Mouse (Mus musculus) embryonic facial prominence, embryonic 10.5 days (tissue): ENCODE results near the gene Kcnma1. TPM values are rescaled to one million over a fixed set of nuclear protein-coding genes. Genes with fewer than 3 reads are reported as not detected.
A peak's percentile ranks its signal among the peaks of the same experiment; 100 is the strongest.

Experiments used
- DNase-seq: peaks from one replicate; pipeline ENCODE4 v3.0.0-alpha.2; 2017; ENCODE audit warnings: low spot score
- H3K27ac ChIP-seq: fragments of 300-500 bp; sonication (generic); replicated peaks from 2 replicates; pipeline ENCODE4 v1.5.1; 2016; ENCODE audit warnings: mild to moderate bottlenecking
- H3K27me3 ChIP-seq: fragments of 300-500 bp; sonication (generic); replicated peaks from 2 replicates; pipeline ENCODE4 v1.6.1; 2016; ENCODE audit warnings: low read depth, mild to moderate bottlenecking; ENCODE audit not compliant: poor library complexity, severe bottlenecking
- H3K36me3 ChIP-seq: fragments of 300-500 bp; sonication (generic); replicated peaks from 2 replicates; pipeline ENCODE4 v1.6.1; 2016; ENCODE audit warnings: mild to moderate bottlenecking, moderate library complexity
- H3K4me1 ChIP-seq: fragments of 300-500 bp; sonication (generic); 2 replicates; pipeline ENCODE4 v1.6.1; 2016
- H3K4me3 ChIP-seq: fragments of 300-500 bp; sonication (generic); 2 replicates; pipeline ENCODE4 v1.5.1; 2016; ENCODE audit warnings: mild to moderate bottlenecking, moderate library complexity
- H3K9me3 ChIP-seq: fragments of 300-500 bp; sonication (generic); 2 replicates; pipeline ENCODE4 v1.6.1; 2016; ENCODE audit warnings: mild to moderate bottlenecking
- WGBS: fragments of 180-500 bp; shearing (Covaris S2); methylation state at CpG from one replicate; pipeline ENCODE4 v1.1.7; 2016; 5-methylcytosine and 5-hydroxymethylcytosine counted together
- polyA plus RNA-seq: library from polyadenylated mRNA; unstranded; fragments of >200 nt; fragmentation: Nextera tagmentation; extraction: Ambion mirVana; gene quantifications from 2 replicates; pipeline ENCODE4 v1.2.1, GENCODE M21; 2016

Kcnma1 gene
- polyA plus RNA-seq, 1 experiment from 2014 or later: 0.70 TPM

GRCm38 (mm10) chr14:23521080-23521684 lies 493.1 kb downstream of the Kcnma1 start:
- H3K27me3 ChIP-seq: 0 out of 2 replicates have a peak, but pooled peaks cover under 1% of the 10 kb centered on the region
- no peak overlapping the region for H3K4me3 ChIP-seq
- H3K4me1 ChIP-seq: peaks cover 53% of the 10 kb centered on the region
- peak overlapping the region; percentile 59 for H3K27ac ChIP-seq
- no peaks in the 10 kb centered on the region for H3K9me3 ChIP-seq
- no peaks in the 10 kb centered on the region for H3K36me3 ChIP-seq
- DNase-seq: peak; percentile 48
- 50% methylated on average over 10 of the region's 10 CpGs for WGBS

GRCm38 (mm10) chr14:23517374-23517773 lies 496.9 kb downstream of the Kcnma1 start:
- Histone ChIP-seq H3K27me3 (no peaks in the 10 kb centered on the region), H3K4me1 (peaks cover 26% of the 10 kb centered on the region), H3K27ac (no peak overlapping the region), H3K9me3 (no peaks in the 10 kb centered on the region), H3K36me3 (no peaks in the 10 kb centered on the region), H3K4me3 (no peak overlapping the region)
- WGBS: 93% methylated on average over 2 of the region's 2 CpGs
- DNase-seq: no peak

GRCm38 (mm10) chr14:23509792-23510191 lies 504.5 kb downstream of the Kcnma1 start:
- H3K27me3 ChIP-seq: no peaks in the 10 kb centered on the region
- H3K4me1 ChIP-seq: no peaks in the 10 kb centered on the region
- H3K36me3 ChIP-seq: no peaks in the 10 kb centered on the region
- no peak overlapping the region for H3K27ac ChIP-seq
- 82% methylated on average over 5 of the region's 5 CpGs for WGBS
- DNase-seq: no peak
- H3K4me3 ChIP-seq: no peak overlapping the region
- H3K9me3 ChIP-seq: no peaks in the 10 kb centered on the region

- no peak overlapping the region for H3K4me3 ChIP-seq
These were observed 512.0 kb downstream of the Kcnma1 start for GRCm38 (mm10) chr14:23502236-23502790.

GRCm38 (mm10) chr14:23496801-23497200 lies 517.5 kb downstream of the Kcnma1 start:
- Histone ChIP-seq H3K27ac (no peak overlapping the region), H3K9me3 (no peaks in the 10 kb centered on the region)
- 88% methylated on average over 3 of the region's 3 CpGs for WGBS

More at GRCm38 (mm10) chr14:23502236-23502790, 512.0 kb downstream of the Kcnma1 start:
- DNase-seq: no peak
- Histone ChIP-seq H3K4me1 (peaks cover 17% of the 10 kb centered on the region), H3K36me3 (no peaks in the 10 kb centered on the region), H3K27ac (peak overlapping the region; percentile 59; the same call in 1 of the 2 replicates), H3K9me3 (no peaks in the 10 kb centered on the region), H3K27me3 (no peaks in the 10 kb centered on the region)
- WGBS: 44% methylated on average over 8 of the region's 8 CpGs

GRCm38 (mm10) chr14:23496236-23496740 lies 518.0 kb downstream of the Kcnma1 start:
- no peak for DNase-seq
- WGBS: 84% methylated on average over 4 of the region's 4 CpGs
- no peaks in the 10 kb centered on the region for H3K36me3 ChIP-seq

More at GRCm38 (mm10) chr14:23496801-23497200, 517.5 kb downstream of the Kcnma1 start:
- no peak for DNase-seq
- Histone ChIP-seq H3K27me3 (no peaks in the 10 kb centered on the region), H3K4me1 (peaks cover 12% of the 10 kb centered on the region), H3K4me3 (no peak overlapping the region), H3K36me3 (no peaks in the 10 kb centered on the region)

GRCm38 (mm10) chr14:23494496-23494800 lies 519.8 kb downstream of the Kcnma1 start:
- DNase-seq: no peak
- H3K9me3 ChIP-seq: no peaks in the 10 kb centered on the region
- 81% methylated on average over 3 of the region's 3 CpGs for WGBS
- H3K36me3 ChIP-seq: no peaks in the 10 kb centered on the region
- H3K4me3 ChIP-seq: no peak overlapping the region
- no peaks in the 10 kb centered on the region for H3K27me3 ChIP-seq
- H3K4me1 ChIP-seq: peaks cover 11% of the 10 kb centered on the region; the same call in 1 of the 2 replicates
- no peak overlapping the region for H3K27ac ChIP-seq

More at GRCm38 (mm10) chr14:23496236-23496740, 518.0 kb downstream of the Kcnma1 start:
- Histone ChIP-seq H3K4me1 (peaks cover 10% of the 10 kb centered on the region), H3K27ac (no peak overlapping the region), H3K9me3 (no peaks in the 10 kb centered on the region), H3K4me3 (no peak overlapping the region), H3K27me3 (no peaks in the 10 kb centered on the region)

GRCm38 (mm10) chr14:23493750-23494495 lies 520.4 kb downstream of the Kcnma1 start:
- H3K4me1 ChIP-seq: peaks cover 11% of the 10 kb centered on the region; the same call in 1 of the 2 replicates
- DNase-seq: no peak
- H3K4me3 ChIP-seq: no peak overlapping the region
- WGBS: 83% methylated on average over 8 of the region's 8 CpGs
- H3K27me3 ChIP-seq: no peaks in the 10 kb centered on the region
- H3K36me3 ChIP-seq: no peaks in the 10 kb centered on the region
- no peaks in the 10 kb centered on the region for H3K9me3 ChIP-seq
- no peak overlapping the region for H3K27ac ChIP-seq

- H3K9me3 ChIP-seq: no peaks in the 10 kb centered on the region
- peaks cover 11% of the 10 kb centered on the region; the same call in 1 of the 2 replicates for H3K4me1 ChIP-seq
- 77% methylated on average over 9 of the region's 9 CpGs for WGBS
- H3K27ac ChIP-seq: peak overlapping the region; percentile 57; the same call in 1 of the 2 replicates
- H3K27me3 ChIP-seq: no peaks in the 10 kb centered on the region
- H3K36me3 ChIP-seq: no peaks in the 10 kb centered on the region
- no peak overlapping the region for H3K4me3 ChIP-seq
- peak; percentile 15 for DNase-seq
These were observed 521.5 kb downstream of the Kcnma1 start for GRCm38 (mm10) chr14:23492581-23493360.

GRCm38 (mm10) chr14:23491359-23491758 lies 522.9 kb downstream of the Kcnma1 start:
- H3K27me3 ChIP-seq: no peaks in the 10 kb centered on the region
- no peak overlapping the region for H3K27ac ChIP-seq
- no peak for DNase-seq
- no peaks in the 10 kb centered on the region for H3K9me3 ChIP-seq
- peaks cover 11% of the 10 kb centered on the region; the same call in 1 of the 2 replicates for H3K4me1 ChIP-seq
- H3K4me3 ChIP-seq: no peak overlapping the region
- H3K36me3 ChIP-seq: no peaks in the 10 kb centered on the region
- WGBS: 28% methylated on average over 2 of the region's 2 CpGs

- no peak for DNase-seq
- Histone ChIP-seq H3K9me3 (no peaks in the 10 kb centered on the region), H3K4me1 (0 out of 2 replicates have a peak, but pooled peaks cover 4% of the 10 kb centered on the region), H3K27ac (no peak overlapping the region), H3K36me3 (no peaks in the 10 kb centered on the region), H3K4me3 (no peak overlapping the region), H3K27me3 (no peaks in the 10 kb centered on the region)
- 92% methylated on average over 1 of the region's 1 CpGs for WGBS
These were observed 527.6 kb downstream of the Kcnma1 start for GRCm38 (mm10) chr14:23486687-23487086.
